Mouse (Mus musculus) frontal cortex, adult 2 months (tissue): ENCODE data around the gene Apol11a. TPM values are rescaled to one million over a fixed set of nuclear protein-coding genes. Genes with fewer than 3 reads are reported as not detected.
"Not testable (repeated sequence)": the region's sequence is repeated elsewhere in the genome, so short reads cannot be mapped to it uniquely, and the experiment has no call there.

Experiments used
- DNase-seq, 2 experiments: peaks; one replicate each; pipeline ENCODE4 v3.0.0; 2022; ENCODE audit warnings: low spot score in 1 of 2; ENCODE audit errors: extremely low spot score in 1 of 2
- polyA plus RNA-seq: library from polyadenylated mRNA; depleted of rRNA; stranded (reverse); fragments of >200 nt; gene quantifications from 2 replicates; pipeline ENCODE4 v1.2.3, GENCODE M21; 2012; rRNA removed

The Apol11a gene
- not detected in 2 replicates for polyA plus RNA-seq

- not testable (repeated sequence) for DNase-seq
These were observed at the start of gene Apol11a for GRCm38 (mm10) chr15:77507966-77508365. Gene Apol11a (plus strand): TSS chr15:77508271.

GRCm38 (mm10) chr15:77474699-77475390, 33.2 kb upstream of the Apol11a start:
- DNase-seq = not testable (repeated sequence)

- not testable (repeated sequence) for DNase-seq
These were observed 31.4 kb upstream of the Apol11a start, which contains the start of gene Apol10a for GRCm38 (mm10) chr15:77476693-77477092. Gene Apol10a (plus strand): TSS chr15:77477047.

- no peak for DNase-seq
These were observed 25.8 kb upstream of the Apol11a start for GRCm38 (mm10) chr15:77482140-77482794.

- not testable (repeated sequence) for DNase-seq
These were observed 14.9 kb upstream of the Apol11a start for GRCm38 (mm10) chr15:77493181-77493580.

- DNase-seq = not testable (repeated sequence)
These were observed 13.4 kb upstream of the Apol11a start for GRCm38 (mm10) chr15:77494694-77495093.

GRCm38 (mm10) chr15:77520596-77520995, 12.5 kb downstream of the Apol11a start:
- DNase-seq = not testable (repeated sequence)

GRCm38 (mm10) chr15:77523186-77523843, 15.2 kb downstream of the Apol11a start:
- DNase-seq = peak in 1 of 2 experiments; percentile 56

GRCm38 (mm10) chr15:77533216-77533615, 25.1 kb downstream of the Apol11a start, which contains the start of gene Apol7c:
Gene Apol7c (minus strand): TSS chr15:77533316.
- no peak for DNase-seq

- not testable (repeated sequence) for DNase-seq
These were observed 31.1 kb downstream of the Apol11a start for GRCm38 (mm10) chr15:77539221-77539620.

GRCm38 (mm10) chr15:77561792-77562191, 53.7 kb downstream of the Apol11a start, which contains the start of gene 1700025B11Rik:
Gene 1700025B11Rik (minus strand): TSS chr15:77561892.
- no peak for DNase-seq

- DNase-seq = no peak
These were observed 55.1 kb downstream of the Apol11a start for GRCm38 (mm10) chr15:77563219-77563618.

Other genes starting within 250 kb of the Apol11a start
- 200 and 212 TPM in 2 replicates for gene Rbfox2, start 201.3 kb upstream of the Apol11a start, polyA plus RNA-seq
- gene Apol7a, start 109.2 kb upstream of the Apol11a start, polyA plus RNA-seq = 0.19 and 0.38 TPM in 2 replicates
- 0.60 and 0.97 TPM in 2 replicates for gene Apol9a, start 97.1 kb upstream of the Apol11a start, polyA plus RNA-seq
- gene Apol7b, start 60.8 kb upstream of the Apol11a start, polyA plus RNA-seq = 0.08 and 0.22 TPM in 2 replicates
- gene Apol10a, start 31.2 kb upstream of the Apol11a start, polyA plus RNA-seq = 0.02 TPM in 1 of 2 replicates, not detected in the other
- not detected in 2 replicates for gene Apol7c, start 25.0 kb downstream of the Apol11a start, polyA plus RNA-seq
- gene 1700025B11Rik, start 53.6 kb downstream of the Apol11a start, polyA plus RNA-seq = not detected in 2 replicates
- gene Apol10b, start 87.9 kb downstream of the Apol11a start, polyA plus RNA-seq = 0.29 and 0.60 TPM in 2 replicates
- not detected in 2 replicates for gene Gm36245, start 91.0 kb downstream of the Apol11a start, polyA plus RNA-seq
- not detected in 2 replicates for gene Apol11b, start 135.0 kb downstream of the Apol11a start, polyA plus RNA-seq
- 0.04 and 0.11 TPM in 2 replicates for gene Apol7e, start 190.6 kb downstream of the Apol11a start, polyA plus RNA-seq
- 0.74 and 1.3 TPM in 2 replicates for gene Apol9b, start 220.8 kb downstream of the Apol11a start, polyA plus RNA-seq
- 4.0 and 5.2 TPM in 2 replicates for gene Apol8, start 248.7 kb downstream of the Apol11a start, polyA plus RNA-seq